Mouse (Mus musculus) adrenal gland, postnatal 14 days (tissue): ENCODE results near the gene Syt16. TPM values are rescaled to one million over a fixed set of nuclear protein-coding genes. Genes with fewer than 3 reads are reported as not detected.

ENCODE experiments used
- DNase-seq: peaks from one replicate; pipeline ENCODE4 v3.0.0; 2021; ENCODE audit warnings: mixed read lengths
- total RNA-seq: library from RNA; stranded (reverse); gene quantifications from 2 replicates; pipeline ENCODE4 v1.2.3, GENCODE M21; 2021

Syt16 gene
- total RNA-seq, 1 experiment from 2014 or later: 0.78 TPM

DNA sequence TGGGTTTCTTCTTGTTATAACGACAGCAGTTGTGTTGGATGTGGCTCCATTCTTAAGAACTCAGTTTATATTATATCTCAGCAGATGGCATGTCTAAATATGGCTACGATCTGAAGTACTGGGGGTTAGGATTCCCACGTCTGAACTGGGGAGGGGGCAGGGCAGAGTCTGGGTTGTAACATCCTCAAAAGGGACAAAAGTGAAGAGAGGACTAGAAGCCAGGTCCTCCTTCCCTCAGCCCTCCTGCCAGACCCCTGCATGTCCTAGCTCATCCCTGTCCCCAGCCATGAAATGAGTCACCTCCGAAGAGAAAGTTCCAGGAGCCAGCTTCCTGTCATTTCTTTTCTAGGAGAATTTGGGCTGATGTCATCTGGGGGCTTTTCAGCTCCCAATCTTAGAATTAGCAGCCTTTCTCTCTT lies 111.2 kb downstream of the Syt16 start:
- no peak for DNase-seq

DNA sequence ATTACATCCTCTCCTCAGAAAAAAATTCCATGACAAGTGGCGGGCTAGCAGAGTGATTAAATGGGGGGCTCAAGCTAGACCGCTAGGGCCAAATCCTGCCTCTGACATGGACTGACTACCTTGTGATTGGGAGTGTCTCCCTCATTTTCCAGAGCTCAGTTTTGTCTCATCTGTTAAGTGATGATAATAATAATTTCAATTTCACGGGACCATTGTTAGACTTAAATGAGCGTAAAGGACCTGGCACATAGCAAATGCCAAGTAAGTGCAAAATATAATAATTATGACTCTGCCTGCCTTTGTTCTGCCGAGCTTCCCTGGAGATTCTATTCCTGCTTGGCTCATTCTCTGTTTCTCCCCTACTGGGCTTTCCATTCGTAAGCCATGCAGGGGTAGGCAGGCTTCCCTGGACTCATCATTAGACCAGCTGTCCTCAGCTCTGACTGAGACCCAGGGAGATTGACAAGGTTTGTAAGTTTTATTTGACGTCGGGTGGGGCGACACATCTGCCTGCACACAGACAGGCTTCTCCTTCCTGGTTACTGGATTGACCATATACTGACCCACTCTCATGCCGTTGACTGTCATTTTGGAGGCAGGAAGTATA lies 112.1 kb downstream of the Syt16 start:
- DNase-seq: no peak

DNA sequence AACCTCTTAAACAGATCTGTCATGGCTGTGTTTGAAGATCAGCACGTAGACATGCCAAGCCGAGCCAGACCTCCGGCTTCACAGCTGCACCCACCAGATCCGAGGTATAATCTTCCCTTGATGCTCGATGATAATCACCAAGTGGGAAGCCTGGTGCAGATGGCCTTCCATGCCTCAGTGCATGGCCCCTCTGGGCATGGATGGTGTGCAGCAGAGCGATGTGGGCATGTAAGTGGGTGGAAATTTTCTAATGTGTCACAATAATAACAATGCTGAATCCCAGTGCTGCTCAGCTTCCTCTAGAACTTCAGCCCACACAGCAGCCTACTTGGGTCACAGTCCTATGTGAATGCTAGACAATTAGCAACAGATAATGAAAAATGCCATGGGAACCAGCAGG lies 119.4 kb downstream of the Syt16 start:
- peak; percentile 8 for DNase-seq

DNA sequence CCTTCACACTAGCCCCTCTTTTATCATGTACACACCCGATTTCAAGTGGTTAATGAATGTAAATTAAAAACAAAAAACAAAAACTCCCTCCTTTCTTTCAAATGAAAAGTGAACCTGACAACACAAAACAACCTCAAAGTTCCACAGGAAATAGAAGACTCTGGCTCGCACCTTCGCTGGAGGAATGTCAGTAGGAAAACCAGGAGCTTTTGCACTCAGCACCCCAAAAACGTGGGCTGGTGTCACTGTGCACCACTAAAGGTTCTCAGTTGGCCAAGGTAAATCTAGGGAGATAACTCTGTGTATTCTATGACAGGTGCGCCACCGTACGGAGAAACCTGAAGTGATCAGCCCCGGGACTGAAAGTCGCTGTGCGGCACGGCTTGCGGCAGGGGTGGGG lies 128.3 kb downstream of the Syt16 start:
- no peak for DNase-seq

DNA sequence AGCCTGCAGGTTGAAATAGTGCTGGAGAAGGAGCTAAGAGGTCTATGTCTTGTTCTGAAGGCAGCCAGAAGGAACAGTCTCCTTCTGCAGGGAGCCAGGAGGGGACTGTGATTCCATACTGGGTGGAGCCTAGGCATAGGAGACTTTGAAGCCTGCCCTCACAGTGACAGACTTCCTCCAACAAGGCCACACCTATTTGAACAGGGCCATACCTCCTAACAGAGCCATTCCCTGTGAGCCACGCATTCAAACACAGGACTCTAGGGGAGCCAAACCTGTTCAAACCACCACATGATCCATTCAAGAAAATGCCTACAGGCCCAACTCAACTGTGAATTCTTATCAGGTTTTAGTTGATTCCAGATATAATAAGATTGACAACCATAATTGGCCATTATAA lies 130.8 kb downstream of the Syt16 start:
- DNase-seq: no peak

DNA sequence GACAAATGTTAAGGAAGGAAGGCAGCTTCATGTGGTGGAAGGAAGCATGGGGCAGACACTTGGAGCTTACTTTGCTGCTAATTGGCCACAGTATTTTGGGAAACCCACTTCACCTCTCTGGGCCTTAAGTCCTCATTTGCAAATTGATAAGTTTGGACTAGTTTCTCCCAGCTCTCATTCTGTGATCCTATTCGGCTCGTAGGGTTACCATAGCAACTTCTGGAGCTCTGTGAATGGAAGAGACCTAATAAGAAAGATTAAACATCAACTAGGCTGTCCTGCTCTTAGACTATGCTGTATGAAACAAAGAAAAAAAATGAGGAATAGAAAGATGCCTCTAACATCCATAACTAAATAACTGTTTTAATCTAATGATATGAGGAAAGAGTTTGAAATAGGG lies 134.3 kb downstream of the Syt16 start:
- no peak for DNase-seq

DNA sequence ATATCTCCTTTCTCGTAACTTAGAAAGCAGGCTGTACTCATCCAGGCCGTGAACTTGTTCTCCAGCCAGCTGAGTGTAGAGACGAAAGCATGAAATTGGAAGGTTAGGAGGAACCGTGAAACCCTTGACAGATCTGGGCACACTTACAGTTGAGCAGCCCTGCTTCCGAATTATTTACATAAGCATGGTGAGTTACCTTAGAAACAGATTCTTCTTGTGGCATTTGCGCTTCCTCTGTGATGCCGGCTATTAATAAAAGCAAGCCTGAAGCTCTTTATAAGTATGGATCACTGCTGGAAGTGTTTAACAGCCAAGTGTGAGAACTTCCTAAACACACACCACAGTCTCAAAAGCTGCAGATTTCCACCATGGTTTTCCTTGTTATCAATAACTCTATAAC lies 144.7 kb downstream of the Syt16 start:
- no peak for DNase-seq

DNA sequence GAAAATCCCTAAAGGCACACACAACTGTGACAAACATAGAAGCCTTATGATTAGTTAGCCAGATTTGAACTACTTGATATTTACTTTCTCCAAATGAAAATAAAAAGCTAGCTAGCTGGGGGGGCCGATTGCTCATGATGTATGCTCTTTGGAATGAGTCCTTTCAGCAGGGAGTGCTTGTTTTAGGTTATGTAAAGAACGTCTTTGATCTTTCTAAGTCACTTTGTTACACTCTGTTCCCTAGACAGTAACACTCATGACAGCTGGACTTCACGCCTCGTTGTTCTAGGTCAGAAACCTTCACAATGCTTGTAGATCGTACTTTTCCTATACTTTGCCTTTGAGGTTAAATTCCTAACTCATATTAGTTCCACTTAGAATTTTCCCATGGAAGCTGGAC lies 146.9 kb downstream of the Syt16 start:
- no peak for DNase-seq

DNA sequence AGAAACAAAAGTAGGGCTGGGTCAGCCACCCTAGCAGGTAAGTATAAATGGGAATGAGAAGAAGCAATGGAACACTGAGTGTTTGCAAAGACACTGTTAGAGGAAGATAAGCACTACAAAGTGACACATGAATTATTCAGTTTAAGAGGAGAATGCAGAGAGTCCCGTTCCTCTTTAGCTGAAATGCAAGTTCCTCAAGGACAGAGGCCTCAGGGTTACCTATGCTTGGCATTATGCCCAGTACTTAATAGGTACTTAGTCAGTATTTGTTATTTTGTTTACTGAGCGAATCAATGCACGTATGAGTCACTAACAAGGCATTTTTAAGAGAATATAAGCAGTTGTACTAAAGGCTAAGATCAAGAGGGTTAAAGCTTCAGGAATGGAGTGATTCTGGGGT lies 163.3 kb downstream of the Syt16 start:
- no peak for DNase-seq

DNA sequence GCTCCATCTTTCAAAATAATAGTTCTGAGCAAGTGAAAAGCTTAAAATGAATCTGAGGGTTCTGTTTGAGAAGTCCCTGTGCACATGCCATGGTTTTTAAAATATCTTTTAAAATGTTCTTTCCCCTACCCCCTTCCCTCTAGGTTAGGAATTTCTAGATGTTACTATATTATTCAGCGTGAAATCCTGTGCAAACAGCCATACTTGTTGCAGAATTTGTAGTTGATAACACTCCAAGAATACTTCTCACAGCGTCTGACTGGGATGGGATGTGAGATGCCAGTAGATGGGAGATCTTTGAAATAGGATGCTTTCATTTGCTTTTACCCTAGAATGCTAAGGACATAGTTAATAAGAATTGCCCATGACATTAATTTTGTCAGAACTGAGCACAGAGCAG lies 165.6 kb downstream of the Syt16 start:
- no peak for DNase-seq

DNA sequence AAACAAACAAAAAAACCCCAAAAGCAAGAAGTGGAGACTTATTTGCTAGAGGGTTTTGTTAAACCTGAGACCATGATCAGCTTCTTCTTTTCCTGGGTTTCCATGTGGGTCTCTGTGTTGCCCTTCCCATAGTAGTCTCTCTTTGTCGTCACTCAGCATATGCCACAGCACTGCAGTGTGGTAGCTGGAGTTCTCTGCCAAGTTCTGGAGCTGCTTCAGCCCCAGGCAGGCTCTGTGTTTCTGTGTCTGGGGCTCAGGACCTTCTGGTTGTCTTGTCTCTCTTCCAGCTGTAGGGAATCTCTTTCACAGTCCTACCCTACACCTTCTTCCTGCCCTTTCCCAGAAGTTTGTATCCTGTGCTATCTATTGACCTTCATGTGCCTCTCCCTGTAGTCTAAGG lies 173.8 kb downstream of the Syt16 start:
- DNase-seq: no peak

DNA sequence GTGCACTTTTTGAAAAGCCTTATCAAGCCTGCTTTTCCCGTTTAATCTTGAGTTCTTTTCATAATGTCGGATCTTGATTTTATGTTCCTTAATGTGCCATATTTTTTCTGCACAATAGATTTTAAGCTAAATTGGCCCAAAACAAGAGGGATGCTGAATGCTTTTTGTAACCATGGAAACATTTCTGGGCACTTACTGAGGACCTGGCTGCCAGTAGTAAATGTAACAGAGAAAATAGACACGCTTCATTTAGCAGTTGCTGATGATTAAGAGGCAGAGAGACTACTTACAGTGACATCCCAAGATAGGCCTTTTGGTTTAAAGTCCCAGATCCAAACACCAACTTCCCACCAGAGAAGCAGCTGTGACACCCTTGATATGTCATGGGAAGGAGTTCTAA lies 176.4 kb downstream of the Syt16 start:
- no peak for DNase-seq

DNA sequence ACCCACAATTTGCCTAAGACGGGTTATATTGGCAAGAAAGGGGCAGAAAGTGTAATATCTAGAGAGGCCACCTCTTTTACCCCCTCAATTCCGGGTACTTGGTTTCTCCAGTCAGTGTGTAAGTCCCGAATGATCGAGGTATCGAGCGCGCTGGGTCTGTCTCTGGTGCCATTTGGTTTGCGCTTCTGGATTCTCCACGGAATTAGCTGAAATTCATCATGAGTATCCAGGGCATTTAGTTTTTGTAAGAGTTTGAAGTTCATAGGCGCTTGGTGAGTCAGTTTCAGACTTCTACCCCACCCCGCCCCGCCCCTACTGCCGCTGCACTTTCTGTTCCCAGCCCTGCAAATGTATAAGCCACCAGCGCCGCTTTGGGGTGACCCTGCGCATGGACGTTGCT lies 187.1 kb downstream of the Syt16 start:
- DNase-seq: peak; percentile 15

DNA sequence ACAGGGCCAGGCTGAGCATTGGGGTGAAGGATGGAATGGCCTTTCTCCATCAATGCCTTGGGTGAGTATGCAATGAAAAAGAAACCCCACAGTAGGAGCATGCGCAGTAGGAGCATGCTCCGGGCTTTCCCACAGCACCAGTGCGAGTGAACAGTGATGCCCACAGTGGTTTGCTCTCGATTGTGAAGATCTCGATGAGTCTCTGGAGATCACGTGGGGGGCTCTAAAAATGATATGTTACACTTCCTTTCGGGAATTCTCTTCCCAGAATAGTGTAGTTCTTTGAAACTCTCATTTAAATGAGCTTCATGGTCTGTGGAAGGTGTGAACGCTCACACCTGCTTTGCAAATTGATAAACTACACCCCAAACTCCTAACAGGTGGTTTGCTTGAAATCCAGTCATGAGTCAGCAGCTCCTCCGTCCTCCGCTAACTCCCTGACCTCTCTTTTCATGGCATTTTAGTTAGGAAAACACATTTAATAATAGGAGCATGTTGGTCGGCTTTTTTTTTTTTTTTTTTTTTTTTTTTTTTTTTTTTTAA lies 190.9 kb downstream of the Syt16 start:
- no peak for DNase-seq

DNA sequence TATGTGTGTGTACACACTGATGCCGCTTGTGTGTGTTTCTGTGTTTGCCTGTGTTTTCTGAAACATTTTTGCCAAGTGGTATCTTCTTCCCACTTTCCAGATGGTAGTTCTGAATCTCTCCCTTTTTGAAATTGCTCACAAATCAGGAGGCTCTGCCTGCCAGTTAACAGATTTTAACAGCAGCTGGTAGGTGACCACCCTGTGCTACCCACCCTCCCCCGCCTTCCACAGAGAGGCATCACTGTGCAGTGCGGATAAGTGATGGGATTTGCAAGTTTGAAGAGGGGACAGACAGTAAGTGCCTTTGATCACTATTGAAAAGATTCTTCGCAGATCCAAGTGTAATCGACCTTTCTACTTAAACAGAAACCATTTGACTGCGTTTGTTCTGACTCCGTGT lies 191.4 kb downstream of the Syt16 start:
- DNase-seq: no peak

DNA sequence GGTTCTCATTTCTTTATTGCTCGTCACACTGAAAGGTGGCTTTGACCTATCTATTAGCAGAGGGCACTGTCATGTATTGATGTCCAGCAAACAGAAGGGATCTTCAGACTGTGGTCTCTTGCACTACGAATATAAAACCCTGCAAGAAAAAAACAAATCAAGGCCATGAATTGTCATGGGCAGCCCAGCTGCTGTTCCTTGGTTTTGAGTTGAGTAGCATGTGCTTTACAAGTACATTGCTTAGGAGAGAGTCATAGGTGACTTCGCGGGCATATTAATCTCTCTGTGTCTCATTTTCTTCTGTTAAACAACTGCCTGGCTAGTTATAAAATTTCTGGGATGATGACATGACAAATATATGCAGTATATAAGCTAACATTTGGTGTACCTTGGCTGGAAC lies 192.4 kb downstream of the Syt16 start:
- DNase-seq: no peak

DNA sequence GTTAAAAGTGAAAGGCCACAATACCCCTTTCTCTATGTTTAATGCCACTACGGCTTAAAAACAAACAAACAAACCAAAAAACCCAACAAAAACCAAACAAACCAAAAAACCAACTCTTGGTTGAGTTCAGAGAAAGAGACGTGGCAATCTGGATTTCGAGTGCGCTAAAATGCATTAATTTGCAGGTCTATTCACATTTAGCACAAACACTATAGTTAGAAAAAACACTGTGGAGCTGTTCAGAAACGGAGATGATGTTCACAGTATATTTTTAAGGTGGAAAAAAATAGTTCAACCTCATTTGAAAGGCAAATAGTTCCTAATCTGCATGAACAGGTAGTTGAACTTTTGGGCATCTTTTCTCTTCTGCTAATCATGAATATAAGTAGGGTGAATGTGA lies 192.8 kb downstream of the Syt16 start:
- no peak for DNase-seq

DNA sequence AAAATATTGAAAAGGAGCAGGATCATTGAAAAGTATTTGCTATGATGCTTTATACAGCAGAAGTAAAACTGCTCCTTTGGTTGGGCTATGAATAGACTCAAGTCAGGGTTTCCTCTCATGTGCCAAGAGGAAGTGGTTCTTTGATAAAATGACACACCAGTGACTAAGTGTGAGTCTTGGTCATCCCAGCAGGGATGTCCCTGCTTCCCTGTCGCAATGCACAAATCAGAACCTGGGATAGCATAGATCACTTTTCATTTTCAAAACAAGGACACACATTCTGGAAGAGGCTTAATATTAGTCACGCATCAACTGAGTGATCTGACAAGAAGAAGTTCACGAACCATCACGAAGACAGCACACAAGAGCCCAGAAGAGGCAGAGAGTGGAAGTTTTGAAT lies 195.1 kb downstream of the Syt16 start:
- DNase-seq: peak; percentile 39

DNA sequence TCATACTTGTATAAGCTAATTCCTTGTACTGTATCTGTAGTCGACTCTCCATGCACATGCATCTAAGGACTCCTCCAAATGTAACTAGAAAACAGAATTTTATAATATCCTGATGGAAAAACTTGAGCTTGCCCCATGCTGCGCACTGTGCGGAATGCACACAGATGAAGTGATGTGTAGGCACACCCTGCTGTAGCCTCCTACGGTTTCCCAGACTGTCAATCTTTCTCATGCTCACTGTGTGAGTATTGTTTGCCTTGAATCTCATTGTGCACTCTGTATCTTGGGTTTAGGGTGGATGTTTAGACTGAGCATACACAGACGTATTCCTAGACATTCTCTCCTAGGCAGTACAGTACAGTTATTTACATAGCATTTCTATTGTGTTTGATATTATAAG lies 203.9 kb downstream of the Syt16 start:
- no peak for DNase-seq

DNA sequence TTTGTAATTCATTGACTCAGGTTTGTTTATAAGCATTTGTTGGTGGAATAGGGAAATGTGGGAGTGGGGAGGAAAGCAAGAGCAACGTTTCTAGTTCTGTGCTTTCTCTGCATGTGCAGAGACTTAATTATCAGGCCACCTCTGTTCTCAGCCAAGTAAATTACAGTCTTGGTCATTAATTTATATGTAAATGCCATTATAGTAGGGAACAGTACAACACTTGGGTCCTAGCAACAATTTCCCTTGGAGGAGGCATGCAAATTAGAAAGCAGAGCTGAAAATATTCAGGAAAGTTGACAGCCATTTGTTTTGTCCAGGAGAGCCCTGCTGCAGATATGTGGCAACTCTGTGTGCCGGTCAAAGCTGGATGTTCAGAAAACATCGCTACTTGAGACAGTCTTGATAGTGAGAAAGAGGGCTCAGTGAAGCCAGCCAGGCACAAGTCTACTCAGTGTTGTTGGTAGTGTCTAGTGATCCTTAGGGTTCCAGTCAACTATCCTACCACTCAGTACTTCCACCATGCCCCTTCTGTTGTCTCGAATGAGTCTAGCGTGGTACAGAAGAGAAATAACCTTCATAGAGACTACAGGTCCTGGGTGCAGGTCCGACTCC lies 205.1 kb downstream of the Syt16 start:
- DNase-seq: no peak

DNA sequence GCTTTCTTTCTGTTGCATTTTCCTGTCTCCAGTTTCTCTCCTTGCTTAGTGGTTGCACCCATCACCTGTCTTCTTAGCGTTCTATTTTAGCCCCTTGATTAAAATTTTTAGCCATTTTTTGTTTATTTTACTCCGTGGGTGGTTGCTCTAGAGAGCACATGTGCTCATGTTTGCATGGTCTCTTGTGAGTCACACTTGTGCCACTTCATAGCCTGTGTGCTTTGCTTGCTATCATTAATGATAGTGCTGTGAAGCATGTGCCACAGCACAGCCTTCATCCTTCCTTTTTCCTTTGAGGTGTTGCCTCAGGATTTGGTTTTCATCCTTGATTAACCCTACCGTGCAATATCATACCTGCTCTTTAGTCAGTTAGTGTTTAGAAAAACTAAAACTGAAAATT lies 214.7 kb downstream of the Syt16 start:
- no peak for DNase-seq

DNA sequence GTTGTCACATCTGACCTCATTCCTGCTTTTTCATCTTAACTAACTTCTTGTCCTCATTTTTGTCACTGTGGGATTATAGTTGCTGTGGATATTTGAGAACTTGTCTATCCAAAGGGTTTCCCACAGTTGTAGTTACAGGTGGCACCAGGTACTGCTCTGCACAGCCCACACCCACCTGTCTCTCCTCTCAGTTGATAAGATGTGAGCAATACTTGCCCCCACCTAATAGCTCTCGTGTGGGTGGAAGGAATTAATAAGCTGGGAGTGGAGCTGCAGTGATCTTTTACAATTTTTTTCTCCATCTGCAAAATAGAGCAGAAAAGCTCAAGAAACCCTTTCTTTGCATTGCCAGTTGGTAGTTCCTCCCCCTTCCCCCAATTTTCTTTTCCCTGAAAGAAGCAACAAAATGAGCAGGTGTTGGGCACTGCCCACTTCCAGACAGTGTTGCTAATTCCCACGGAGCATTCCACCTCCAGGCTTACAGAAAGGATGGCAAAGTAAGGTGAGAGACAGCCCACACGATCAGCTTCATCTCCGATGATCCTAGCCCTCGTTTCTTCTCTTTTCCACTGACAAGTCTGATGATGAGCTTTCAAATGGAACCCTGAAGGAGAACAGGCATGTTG lies 218.8 kb downstream of the Syt16 start:
- DNase-seq: no peak

DNA sequence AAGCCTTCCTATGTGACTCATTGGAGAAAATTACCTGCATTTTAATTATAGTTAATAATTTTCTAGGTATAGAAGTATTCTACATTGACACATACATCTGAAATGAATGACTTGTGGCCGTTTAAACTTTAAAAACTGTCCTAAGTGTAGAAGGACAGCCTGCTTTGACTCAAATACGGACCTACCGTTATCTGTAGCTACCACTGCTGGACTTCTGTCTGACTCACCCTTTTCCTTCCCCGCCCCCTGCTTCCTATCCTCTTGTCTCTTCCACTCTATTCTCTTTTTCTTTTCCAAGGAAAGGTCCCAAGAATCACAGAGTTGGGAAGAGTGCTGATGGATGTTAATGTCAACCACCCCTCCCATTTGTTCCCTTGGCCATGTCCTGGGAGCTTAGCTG lies 222.4 kb downstream of the Syt16 start:
- no peak for DNase-seq

DNA sequence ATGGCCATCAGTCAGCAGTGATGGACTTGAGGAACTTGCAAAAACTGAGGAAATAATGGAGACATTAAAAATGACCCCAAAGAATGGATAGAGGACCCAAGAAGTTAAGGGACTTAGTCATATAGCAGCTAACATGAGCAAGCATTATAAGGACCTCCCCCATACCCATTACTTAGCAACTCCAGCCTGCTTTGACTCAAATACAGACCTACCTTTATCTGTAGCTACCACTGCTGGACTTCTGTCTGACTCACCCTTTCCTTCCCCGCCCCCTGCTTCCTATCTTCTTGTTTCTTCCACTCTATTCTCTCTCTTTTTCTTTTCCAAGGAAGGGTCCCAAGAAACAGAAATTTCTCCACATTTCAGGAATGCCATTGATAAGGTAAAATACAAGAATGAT lies 223.2 kb downstream of the Syt16 start:
- no peak for DNase-seq
